Mouse (Mus musculus): ENCODE measurements around the gene Med14. TPM values are rescaled to one million over a fixed set of nuclear protein-coding genes. Genes with fewer than 3 reads are reported as not detected.

The Med14 gene
- total RNA-seq, 2 experiments from 2014 or later = 25.9 to 29.0 TPM

GRCm38 (mm10) chrX:12686071-12686470 is 75.8 kb downstream of the Med14 start:
- intact Hi-C loops (cut with DNase I) = no loop called here
- DNase-seq (ENCODE audit: low spot score) = no peak

- intact Hi-C loops (cut with DNase I) = loop anchor here (2.0 to 10.0 kb wide), 6 partner anchors 85 to 977 kb away; partner anchors contain the start of genes Med14 and Usp9x
- no peak for DNase-seq (ENCODE audit: low spot score)
These were observed 84.5 kb downstream of the Med14 start for GRCm38 (mm10) chrX:12677396-12677795.

GRCm38 (mm10) chrX:12673054-12673775 is 88.7 kb downstream of the Med14 start, which contains the start of gene 1810030O07Rik:
Gene 1810030O07Rik, minus strand, starts transcription at chrX:12673668.
- peak; percentile 85 for DNase-seq (ENCODE audit: low spot score)
- intact Hi-C loops (cut with DNase I) = loop anchor here (10.0 kb wide), 2 partner anchors 402 to 982 kb away; partner anchors contain the start of gene Usp9x

GRCm38 (mm10) chrX:12653879-12654278 is 108.0 kb downstream of the Med14 start:
- intact Hi-C loops (cut with DNase I) = no loop called here

GRCm38 (mm10) chrX:12651906-12652305 is 110.0 kb downstream of the Med14 start:
- intact Hi-C loops (cut with DNase I) = no loop called here
- DNase-seq (ENCODE audit: low spot score) = no peak

More at GRCm38 (mm10) chrX:12653879-12654278, 108.0 kb downstream of the Med14 start:
- no peak for DNase-seq (ENCODE audit: low spot score)

- intact Hi-C loops (cut with DNase I) = loop anchor here (5.0 kb wide), 1 partner anchor 103 kb away; no protein-coding TSS in a partner anchor
- no peak for DNase-seq (ENCODE audit: low spot score)
These were observed 116.2 kb downstream of the Med14 start for GRCm38 (mm10) chrX:12645531-12646304.

GRCm38 (mm10) chrX:12644976-12645375 is 116.9 kb downstream of the Med14 start:
- intact Hi-C loops (cut with DNase I) = loop anchor here (5.0 kb wide), 1 partner anchor 103 kb away; no protein-coding TSS in a partner anchor
- no peak for DNase-seq (ENCODE audit: low spot score)

Other genes starting within 250 kb of the Med14 start
- gene Atp6ap2, start 174.3 kb downstream of the Med14 start, total RNA-seq (2021) = 10 to 100 TPM; 18.0 to 22.4 TPM
- gene 1810030O07Rik, start 88.4 kb downstream of the Med14 start, total RNA-seq (2021) = 10 to 100 TPM in 1 of 2 experiments, 1 to 10 TPM in 1; 7.8 to 12.1 TPM